Mouse (Mus musculus): ENCODE data around the gene Srsf2. TPM values are rescaled to one million over a fixed set of nuclear protein-coding genes. Genes with fewer than 3 reads are reported as not detected.

Srsf2 gene
- polyA plus RNA-seq, 1 experiment from 2014 or later, result 644 TPM

DNA sequence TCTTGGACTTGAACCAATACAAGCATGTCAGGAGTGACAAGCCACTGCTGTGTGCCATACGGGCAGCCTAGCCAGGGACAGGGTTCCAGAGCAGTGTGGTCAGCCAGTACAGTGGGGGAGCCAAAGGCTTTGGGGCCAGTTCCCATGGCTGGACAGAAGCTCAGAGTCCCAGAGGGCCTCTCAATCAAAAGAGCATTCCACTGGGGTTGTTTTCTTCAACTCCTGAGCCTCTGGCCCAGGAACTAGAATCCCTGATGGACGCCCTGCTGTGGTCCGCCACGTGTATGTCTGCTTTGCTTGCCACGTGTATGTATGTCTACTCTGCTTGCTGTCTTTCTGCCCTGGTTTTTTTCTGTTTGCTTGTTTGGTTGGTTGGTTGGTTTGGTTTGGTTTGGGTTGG is 51.8 kb downstream of the Srsf2 start:
- H3K36me3 ChIP-seq (ENCODE audit: control insufficient read depth, insufficient read depth, low read length), result no peaks in the 10 kb centered on the region
- no peaks in the 10 kb centered on the region for H3K9me3 ChIP-seq (replicated peaks; ENCODE audit: control insufficient read depth, low read length)
- no peak overlapping the region for H3K4me3 ChIP-seq (ENCODE audit: low read depth, low read length)
- H3K4me1 ChIP-seq (ENCODE audit: control insufficient read depth, insufficient read depth, low read length), result no peaks in the 10 kb centered on the region
- H3K27ac ChIP-seq (ENCODE audit: low read depth, low read length), result no peak overlapping the region
- no peak for DNase-seq (ENCODE audit: low spot score)
- no peak for ATAC-seq
- H3K4me2 ChIP-seq (ENCODE audit: low read length), result no peak overlapping the region
- no peaks in the 10 kb centered on the region for H3K27me3 ChIP-seq (replicated peaks; ENCODE audit: control insufficient read depth, insufficient read depth, low read length)
- WGBS, result 84% methylated on average over 5 of the region's 5 CpGs
- no peak overlapping the region for H3K9ac ChIP-seq (ENCODE audit: low read length)

Other genes starting within 250 kb of the Srsf2 start
- gene Rhbdf2, start 226.1 kb downstream of the Srsf2 start, polyA plus RNA-seq (2014; fragmentation: Nextera tagmentation; extraction: Ambion mirVana), result 0.61 TPM in 2 replicates
- gene Prcd, start 199.6 kb downstream of the Srsf2 start, polyA plus RNA-seq (2014; fragmentation: Nextera tagmentation; extraction: Ambion mirVana), result 1.4 and 1.7 TPM in 2 replicates
- gene Cygb, start 198.8 kb downstream of the Srsf2 start, polyA plus RNA-seq (2014; fragmentation: Nextera tagmentation; extraction: Ambion mirVana), result 14.7 and 15.4 TPM in 2 replicates
- not detected in 2 replicates for gene St6galnac1, start 77.6 kb downstream of the Srsf2 start, polyA plus RNA-seq (2014; fragmentation: Nextera tagmentation; extraction: Ambion mirVana)
- 3.6 and 3.8 TPM in 2 replicates for gene Mxra7, start 25.0 kb downstream of the Srsf2 start, polyA plus RNA-seq (2014; fragmentation: Nextera tagmentation; extraction: Ambion mirVana)
- 79.2 and 100 TPM in 2 replicates for gene Mettl23, start 9.8 kb downstream of the Srsf2 start, polyA plus RNA-seq (2014; fragmentation: Nextera tagmentation; extraction: Ambion mirVana)
- gene Jmjd6, start 9.6 kb downstream of the Srsf2 start, polyA plus RNA-seq (2014; fragmentation: Nextera tagmentation; extraction: Ambion mirVana), result 64.6 and 81.1 TPM in 2 replicates
- gene Mfsd11, start 654 bp downstream of the Srsf2 start, polyA plus RNA-seq (2014; fragmentation: Nextera tagmentation; extraction: Ambion mirVana), result 31.8 and 46.6 TPM in 2 replicates
- gene Mgat5b, start 65.8 kb upstream of the Srsf2 start, polyA plus RNA-seq (2014; fragmentation: Nextera tagmentation; extraction: Ambion mirVana), result 21.1 and 23.3 TPM in 2 replicates